ENCODE assay signal across 9 mouse cellular contexts in the genomic region with DNA sequence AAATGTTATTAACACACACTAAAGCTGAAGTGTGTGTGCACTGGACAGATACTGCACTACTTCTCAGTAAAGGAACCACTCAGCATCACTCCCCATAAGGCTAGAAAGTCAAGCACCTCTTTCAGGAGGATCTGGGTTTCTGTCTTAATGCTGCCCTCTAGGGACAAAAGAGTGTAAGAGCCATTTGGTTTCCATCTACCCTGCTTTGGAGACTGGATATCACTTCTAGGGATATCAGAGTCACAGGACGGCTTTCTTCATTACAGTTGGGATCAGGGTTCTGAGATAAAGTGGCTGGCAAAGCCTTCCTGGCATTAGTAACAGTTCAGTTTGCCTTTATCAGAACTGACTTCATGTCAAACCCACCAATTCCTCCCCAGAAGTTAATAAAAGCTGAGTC.
A peak's percentile ranks its signal among the peaks of the same experiment; 100 is the strongest.
DNase-seq lines count a peak whose midpoint lies in the region; ATAC-seq and TF ChIP-seq lines count a peak whose summit lies in the region.
"Had no signal": no experiment of that assay in that cellular context is flagged by ENCODE, and none has a peak within 500 bp of the region (broad histone marks: within the 10 kb centered on the region; RNA-seq: fewer than 3 reads in every experiment).

No protein-coding gene starts in this region.

- no peak for ATAC-seq in forebrain, embryonic 14.5 days
- no peak for ATAC-seq in forebrain, embryonic 11.5 days (replicated peaks; ENCODE audit: low FRiP score)
- ATAC-seq in limb, embryonic 11.5 days (ENCODE audit: insufficient number of reproducible peaks, low FRiP score, low TSS enrichment, low read depth) = no peak
- ATAC-seq in hematopoietic stem cell, adult 5-6 weeks (replicated peaks in 1 of 2; ENCODE audit: insufficient read depth in 1 of 2, low FRiP score in 2 of 2, low TSS enrichment in 1 of 2, low read depth in 1 of 2, poor library complexity in 2 of 2, severe bottlenecking in 2 of 2) = peak; percentile 46 to 68; a peak in 3 of 4 replicates

- H3K27ac ChIP-seq in forebrain, embryonic 14.5 days (ENCODE audit: low read depth, low read length) = no peak overlapping the region
- no peak overlapping the region for H3K27ac ChIP-seq in forebrain, embryonic 11.5 days (ENCODE audit: low read depth, low read length)
- H3K27ac ChIP-seq in limb, embryonic 11.5 days (replicated peaks; ENCODE audit: low read depth, low read length) = no peak overlapping the region
- no peak overlapping the region for H3K27ac ChIP-seq in limb, embryonic 10.5 days
- H3K27ac ChIP-seq: hindbrain, embryonic 15.5 days had no signal

- no peaks in the 10 kb centered on the region for H3K36me3 ChIP-seq in forebrain, embryonic 14.5 days (ENCODE audit: control insufficient read depth, insufficient read depth, low read length)
- no peaks in the 10 kb centered on the region for H3K36me3 ChIP-seq in forebrain, embryonic 11.5 days (ENCODE audit: control insufficient read depth, insufficient read depth, low read length)
- no peaks in the 10 kb centered on the region for H3K36me3 ChIP-seq in limb, embryonic 11.5 days (ENCODE audit: control insufficient read depth, insufficient read depth, low read length)
- H3K36me3 ChIP-seq in limb, embryonic 10.5 days = peaks cover 26% of the 10 kb centered on the region
- H3K36me3 ChIP-seq: hindbrain, embryonic 15.5 days had no signal

- DNase-seq in forebrain, embryonic 14.5 days (ENCODE audit: low spot score) = peak; percentile 83
- DNase-seq in forebrain, embryonic 11.5 days (ENCODE audit: low spot score) = no peak
- DNase-seq in limb, embryonic 11.5 days (ENCODE audit: low spot score) = peak; percentile 27
- no peak for DNase-seq in limb, embryonic 10.5 days (ENCODE audit: low spot score)
- DNase-seq in brain, embryonic 14.5 days (ENCODE audit: low read depth) = peak; percentile 78
- DNase-seq in retina, embryonic 14.5 days (ENCODE audit: low spot score) = peak; percentile 89
- DNase-seq in adrenal gland, postnatal 10 days = no peak

- H3K4me1 ChIP-seq in forebrain, embryonic 14.5 days (ENCODE audit: control insufficient read depth, insufficient read depth, low read length) = no peaks in the 10 kb centered on the region
- 0 out of 2 replicates have a peak, but pooled peaks cover 2% of the 10 kb centered on the region for H3K4me1 ChIP-seq in forebrain, embryonic 11.5 days (replicated peaks; ENCODE audit: control insufficient read depth, insufficient read depth, low read length)
- peaks cover 7% of the 10 kb centered on the region; the same call in 1 of the 2 replicates for H3K4me1 ChIP-seq in limb, embryonic 11.5 days (ENCODE audit: control insufficient read depth, insufficient read depth, low read length)
- peaks cover 16% of the 10 kb centered on the region for H3K4me1 ChIP-seq in limb, embryonic 10.5 days
- H3K4me1 ChIP-seq: hindbrain, embryonic 15.5 days had no signal

- no peak overlapping the region for H3K9ac ChIP-seq in forebrain, embryonic 14.5 days (ENCODE audit: low read length)
- H3K9ac ChIP-seq in forebrain, embryonic 11.5 days (ENCODE audit: low read length) = no peak overlapping the region
- no peak overlapping the region for H3K9ac ChIP-seq in limb, embryonic 11.5 days (ENCODE audit: low read length)
- H3K9ac ChIP-seq: hindbrain, embryonic 15.5 days had no signal

- TF ChIP-seq CTCF in brain, embryonic 14.5 days (IDR thresholded peaks at IDR 0.05; ENCODE audit: borderline replicate concordance, extremely low read depth, insufficient read depth, insufficient read length) = peak; percentile 64; the same call in 1 of the 2 replicates

- no peak overlapping the region for H3K4me3 ChIP-seq in forebrain, embryonic 14.5 days (ENCODE audit: low read depth, low read length)
- no peak overlapping the region for H3K4me3 ChIP-seq in forebrain, embryonic 11.5 days (ENCODE audit: low read depth, low read length)
- H3K4me3 ChIP-seq in limb, embryonic 11.5 days (ENCODE audit: low read depth, low read length) = no peak overlapping the region
- no peak overlapping the region for H3K4me3 ChIP-seq in limb, embryonic 10.5 days
- H3K4me3 ChIP-seq: hindbrain, embryonic 15.5 days had no signal

- no peaks in the 10 kb centered on the region for H3K27me3 ChIP-seq in forebrain, embryonic 14.5 days (replicated peaks; ENCODE audit: control insufficient read depth, insufficient read depth, low read length)
- H3K27me3 ChIP-seq in forebrain, embryonic 11.5 days (ENCODE audit: control insufficient read depth, insufficient read depth, low read length) = no peaks in the 10 kb centered on the region
- no peaks in the 10 kb centered on the region for H3K27me3 ChIP-seq in limb, embryonic 11.5 days (ENCODE audit: control insufficient read depth, insufficient read depth, low read length)
- no peaks in the 10 kb centered on the region for H3K27me3 ChIP-seq in limb, embryonic 10.5 days (ENCODE audit: low read depth, poor library complexity, severe bottlenecking)
- H3K27me3 ChIP-seq: hindbrain, embryonic 15.5 days had no signal

- H3K9me3 ChIP-seq in forebrain, embryonic 14.5 days (replicated peaks; ENCODE audit: control insufficient read depth, low read length) = no peaks in the 10 kb centered on the region
- H3K9me3 ChIP-seq in forebrain, embryonic 11.5 days (ENCODE audit: control insufficient read depth, low read length) = no peaks in the 10 kb centered on the region
- H3K9me3 ChIP-seq in limb, embryonic 11.5 days (ENCODE audit: control insufficient read depth, low read length) = no peaks in the 10 kb centered on the region
- no peaks in the 10 kb centered on the region for H3K9me3 ChIP-seq in limb, embryonic 10.5 days (replicated peaks)
- H3K9me3 ChIP-seq: hindbrain, embryonic 15.5 days had no signal

- TF ChIP-seq POLR2A in brain, embryonic 14.5 days (IDR thresholded peaks at IDR 0.05; ENCODE audit: borderline replicate concordance, extremely low read depth, insufficient read depth, insufficient read length, poor library complexity, severe bottlenecking) = no peak

- no peak overlapping the region for H3K4me2 ChIP-seq in forebrain, embryonic 14.5 days (ENCODE audit: low read length)
- H3K4me2 ChIP-seq in forebrain, embryonic 11.5 days (ENCODE audit: low read depth, low read length, severe bottlenecking) = no peak overlapping the region
- H3K4me2 ChIP-seq in limb, embryonic 11.5 days (ENCODE audit: low read depth, severe bottlenecking) = no peak overlapping the region
- H3K4me2 ChIP-seq: hindbrain, embryonic 15.5 days had no signal

- 18% methylated on average over 1 of the region's 1 CpGs for whole genome bisulfite sequencing in forebrain, embryonic 14.5 days
- 24% methylated on average over 1 of the region's 1 CpGs for WGBS in forebrain, embryonic 11.5 days
- 17% methylated on average over 1 of the region's 1 CpGs for WGBS in limb, embryonic 11.5 days
- whole genome bisulfite sequencing in limb, embryonic 10.5 days = 26% methylated on average over 1 of the region's 1 CpGs

Comparison
In these comparisons a context has a peak if more than half of its experiments do, and no peak if none do; other contexts are left out.
1. DNase-seq: peak in forebrain, embryonic 14.5 days (single experiment), limb, embryonic 11.5 days (single experiment), brain, embryonic 14.5 days (single experiment) and retina, embryonic 14.5 days (single experiment); none in forebrain, embryonic 11.5 days (single experiment), limb, embryonic 10.5 days (single experiment) and adrenal gland, postnatal 10 days (single experiment).
2. ATAC-seq: peak in hematopoietic stem cell, adult 5-6 weeks (2 of 2); none in forebrain, embryonic 14.5 days (single experiment), forebrain, embryonic 11.5 days (single experiment) and limb, embryonic 11.5 days (single experiment).